Mouse (Mus musculus): ENCODE results near the gene Tet2. TPM values are rescaled to one million over a fixed set of nuclear protein-coding genes. Genes with fewer than 3 reads are reported as not detected.

Gene Tet2
- 7.5 and 14.2 TPM in 2 replicates for polyA plus RNA-seq (2012)

DNA sequence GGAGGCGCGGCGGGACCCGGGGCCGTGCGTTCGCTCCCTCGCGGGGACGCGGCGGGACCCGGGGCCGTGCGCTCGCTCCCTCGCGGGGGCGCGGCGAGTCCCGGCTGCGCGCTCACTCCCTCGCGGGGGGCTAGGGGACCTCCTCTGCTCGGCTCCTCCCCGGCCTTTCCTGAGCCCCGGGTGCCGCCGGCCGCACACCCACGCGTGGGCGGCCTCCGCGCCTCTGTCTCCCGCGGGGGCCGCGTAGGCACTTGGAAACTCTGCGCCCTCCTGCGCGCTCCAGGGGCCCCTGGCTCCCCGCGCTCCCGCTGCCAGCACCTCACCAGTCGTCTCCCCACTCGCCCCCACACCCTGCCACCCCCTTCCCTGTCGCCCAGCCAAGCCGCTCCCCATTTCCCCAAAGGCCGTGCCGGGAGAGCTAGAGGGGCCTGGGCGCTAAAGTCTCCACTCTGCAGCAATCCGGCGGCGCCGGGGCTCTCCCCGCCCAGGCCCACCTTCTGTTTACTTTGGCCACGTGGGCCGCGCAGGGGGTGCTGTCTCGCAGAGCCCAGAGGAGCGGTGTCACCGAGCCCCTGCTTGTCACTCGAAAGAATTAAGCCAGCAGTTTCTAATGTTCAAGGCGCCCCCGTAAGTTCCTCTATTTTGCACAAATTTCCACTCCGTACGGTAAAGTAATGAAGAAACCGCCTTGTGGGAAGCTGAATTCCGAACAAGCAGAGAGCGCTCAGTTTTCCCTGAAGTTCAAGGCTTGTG, at the start of gene Tet2:
TSS of gene Tet2 (minus strand) at position 589 of the 753 bp plus-strand sequence.
- TF ChIP-seq GATA1 (IDR thresholded peaks at IDR 0.05; ENCODE audit: low read length) = no peak

DNA sequence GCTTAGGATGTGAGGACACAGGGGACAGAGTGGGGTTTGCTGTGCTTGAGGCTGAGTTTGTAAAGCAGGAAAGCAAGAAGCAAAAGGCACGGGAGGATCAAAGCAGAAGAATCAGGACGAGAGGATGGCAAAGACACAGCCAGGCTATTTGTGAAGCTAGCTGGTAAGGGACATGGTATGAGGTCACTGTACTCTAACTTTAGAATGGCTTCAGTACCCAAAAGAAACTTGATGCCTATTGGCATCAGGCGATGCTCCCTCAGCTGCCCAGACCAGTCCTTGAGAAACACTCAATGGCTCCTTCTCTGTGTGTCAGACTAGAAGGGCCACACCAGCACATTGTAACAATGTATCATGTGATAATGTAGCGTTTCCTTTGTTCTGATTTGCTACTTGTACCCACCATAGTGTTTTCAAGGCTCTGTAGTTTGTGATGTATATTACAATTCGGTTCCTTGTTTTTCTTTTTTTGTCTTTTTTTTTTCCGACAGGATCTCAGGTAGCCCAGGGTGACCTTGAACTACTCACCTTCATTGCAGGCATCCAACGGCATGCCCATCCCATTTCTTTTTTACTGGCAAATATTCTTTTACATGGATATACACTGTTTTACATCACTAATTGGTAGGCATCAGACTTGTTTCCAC, 45.7 kb upstream of the Tet2 start:
- no peak for TF ChIP-seq GATA1 (IDR thresholded peaks at IDR 0.05; ENCODE audit: low read length)

DNA sequence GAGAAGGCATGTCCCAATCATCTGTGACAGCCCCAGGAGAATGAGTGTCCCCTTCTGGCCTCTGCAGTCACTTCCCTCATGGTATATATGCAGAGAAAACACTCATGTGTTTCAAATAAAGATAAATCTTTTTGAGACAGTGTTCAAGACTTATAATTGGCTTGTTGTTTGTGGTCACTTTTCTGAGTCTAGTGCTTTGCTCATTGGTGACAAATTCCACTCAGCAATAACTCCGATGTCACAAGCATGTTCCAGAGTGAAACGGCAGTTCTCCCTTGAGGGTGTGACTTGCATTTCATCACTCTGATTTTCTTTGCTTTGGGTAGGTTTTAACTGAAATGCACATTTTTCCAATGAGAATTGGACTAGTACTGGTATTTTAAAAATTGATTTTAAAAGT, 40.1 kb upstream of the Tet2 start:
- no peak for TF ChIP-seq GATA1 (IDR thresholded peaks at IDR 0.05; ENCODE audit: low read length)

DNA sequence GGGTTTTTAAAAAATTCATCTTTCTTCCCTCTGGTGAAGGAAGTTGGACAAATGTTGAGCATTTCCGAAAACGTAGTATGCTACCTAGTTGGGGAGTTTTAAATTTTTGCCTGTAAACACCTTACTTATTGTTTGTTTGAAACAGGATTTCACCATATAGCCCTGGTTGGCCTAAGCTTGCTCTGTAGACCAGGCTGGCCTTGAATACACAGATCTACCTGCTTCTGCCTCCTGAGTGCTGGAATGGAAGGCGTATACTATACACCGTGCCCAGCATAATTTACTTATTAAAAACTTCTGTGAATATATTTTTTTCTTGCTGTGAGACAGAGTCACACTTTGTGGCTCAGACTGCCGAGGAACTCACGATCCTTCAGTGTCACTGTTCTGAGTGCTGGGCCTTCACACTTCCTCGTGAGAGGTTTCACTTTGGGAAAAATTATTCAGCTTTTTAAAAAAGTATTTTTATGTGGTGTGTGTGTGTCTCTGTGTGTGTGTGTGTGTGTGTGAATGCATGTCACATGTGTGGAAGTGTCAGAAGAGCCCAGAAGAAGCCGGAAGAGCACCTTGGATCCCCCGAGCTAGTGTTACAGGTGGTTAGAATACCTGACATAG, 38.6 kb upstream of the Tet2 start:
- no peak for TF ChIP-seq GATA1 (IDR thresholded peaks at IDR 0.05; ENCODE audit: low read length)

DNA sequence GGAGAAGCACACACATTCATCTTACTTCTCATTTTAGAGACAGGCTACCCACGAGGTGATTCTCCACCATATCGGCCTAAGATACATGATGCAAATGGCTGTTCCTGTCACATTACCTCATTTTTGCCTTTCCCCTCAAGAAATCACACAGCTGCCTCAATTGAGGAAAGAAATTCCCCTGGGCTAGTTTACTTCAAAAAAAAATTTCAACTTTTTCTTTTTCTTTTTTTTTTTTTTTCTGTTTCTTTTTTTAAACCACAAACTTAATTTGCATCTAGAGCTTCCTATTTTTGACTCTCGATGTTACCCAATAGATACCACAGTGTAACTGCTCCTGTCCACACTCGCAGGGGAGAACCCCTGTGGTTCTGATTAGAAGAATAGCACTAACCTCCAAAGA, 38.0 kb upstream of the Tet2 start:
- TF ChIP-seq GATA1 (IDR thresholded peaks at IDR 0.05; ENCODE audit: low read length) = no peak

GRCm38 (mm10) chr3:133582096-133582495, 37.2 kb upstream of the Tet2 start:
- no peak for TF ChIP-seq GATA1 (IDR thresholded peaks at IDR 0.05; ENCODE audit: low read length)

DNA sequence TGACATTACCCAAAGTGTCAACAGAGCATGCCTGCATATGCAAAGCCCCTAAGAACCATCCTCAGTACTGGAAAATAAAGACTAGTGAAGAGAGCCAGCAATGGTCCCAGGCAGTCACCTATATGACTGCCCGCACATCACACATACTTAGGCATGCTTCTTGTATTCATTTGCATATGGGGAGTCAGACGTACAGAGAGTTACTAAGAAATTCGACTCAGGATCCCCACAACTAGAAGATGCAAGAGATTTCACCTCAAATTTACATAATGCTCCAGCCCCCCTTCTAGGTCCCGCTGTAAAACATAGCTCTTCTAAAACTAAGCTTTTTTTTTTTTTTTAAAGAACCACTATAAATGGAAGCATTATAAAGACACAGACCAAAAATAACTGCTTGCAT, 36.6 kb upstream of the Tet2 start:
- no peak for TF ChIP-seq GATA1 (IDR thresholded peaks at IDR 0.05; ENCODE audit: low read length)

- no peak for TF ChIP-seq GATA1 (IDR thresholded peaks at IDR 0.05; ENCODE audit: low read length)
Measured at GRCm38 (mm10) chr3:133579671-133580070, 34.7 kb upstream of the Tet2 start.

GRCm38 (mm10) chr3:133579140-133579539, 34.2 kb upstream of the Tet2 start:
- TF ChIP-seq GATA1 (IDR thresholded peaks at IDR 0.05; ENCODE audit: low read length) = no peak

DNA sequence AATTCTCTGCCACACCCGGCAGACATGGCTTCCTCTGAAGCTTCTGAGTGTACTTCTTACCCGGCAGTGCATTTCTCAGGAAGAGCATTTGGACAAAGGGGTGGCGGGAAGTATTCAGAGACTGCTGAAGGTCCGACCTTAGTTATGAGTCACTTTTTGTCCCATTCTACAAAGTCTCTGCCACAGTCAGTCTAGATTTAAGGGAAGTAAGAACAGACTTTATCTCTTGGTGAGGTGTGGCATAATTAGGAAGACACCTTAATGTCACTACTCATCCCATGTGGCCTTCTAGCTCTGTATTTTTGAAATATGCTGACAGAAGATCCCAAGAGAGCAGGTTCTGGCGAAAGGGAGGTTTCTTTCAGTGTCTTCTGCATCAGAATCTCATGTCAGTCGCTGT, 30.0 kb upstream of the Tet2 start:
- no peak for TF ChIP-seq GATA1 (IDR thresholded peaks at IDR 0.05; ENCODE audit: low read length)

- no peak for TF ChIP-seq GATA1 (IDR thresholded peaks at IDR 0.05; ENCODE audit: low read length)
Measured at GRCm38 (mm10) chr3:133571961-133572360, 27.0 kb upstream of the Tet2 start.

GRCm38 (mm10) chr3:133563503-133564205, 18.7 kb upstream of the Tet2 start:
- no peak for TF ChIP-seq GATA1 (IDR thresholded peaks at IDR 0.05; ENCODE audit: low read length)

- no peak for TF ChIP-seq GATA1 (IDR thresholded peaks at IDR 0.05; ENCODE audit: low read length)
Measured at GRCm38 (mm10) chr3:133559413-133560114, 14.6 kb upstream of the Tet2 start.

GRCm38 (mm10) chr3:133557602-133558001, 12.7 kb upstream of the Tet2 start:
- no peak for TF ChIP-seq GATA1 (IDR thresholded peaks at IDR 0.05; ENCODE audit: low read length)

- no peak for TF ChIP-seq GATA1 (IDR thresholded peaks at IDR 0.05; ENCODE audit: low read length)
Measured at GRCm38 (mm10) chr3:133557154-133557553, 12.2 kb upstream of the Tet2 start.
